8 mouse cellular contexts compared by ENCODE assay signal in genomic region chr7:45154096-45154992, GRCm38 (mm10). TPM values are rescaled to one million over a fixed set of nuclear protein-coding genes. Genes with fewer than 3 reads are reported as not detected.
DNase-seq lines count a peak whose midpoint lies in the region; ATAC-seq and TF ChIP-seq lines count a peak whose summit lies in the region.

Pih1d1 (plus strand) TSS chr7:45154303.
Aldh16a1 (minus strand) TSS chr7:45154584.

- peak; percentile 98 for DNase-seq in A20 (ENCODE audit: low read depth, low spot score)
- peak; percentile 97 to 98 for DNase-seq in heart, adult 9 months (ENCODE audit: low spot score in 2 of 2)
- DNase-seq in monocyte, adult 2 months (ENCODE audit: low read depth in 1 of 2, low spot score in 2 of 2): peak; percentile 94 to 97
- peak; percentile 95 to 97 for DNase-seq in spleen, postnatal 36 days (ENCODE audit: low spot score in 2 of 2)

- TF ChIP-seq CTCF in bone marrow macrophage, adult 2 months (IDR thresholded peaks at IDR 0.05; ENCODE audit: low read depth, low read length): no peak
- TF ChIP-seq CTCF in embryonic fibroblast, embryonic 13.5 days (IDR thresholded peaks at IDR 0.05; ENCODE audit: borderline replicate concordance, insufficient read depth, low read length): no peak

- 5% methylated on average over 69 of the region's 69 CpGs for WGBS in kidney, embryonic 14.5 days
- 3% methylated on average over 69 of the region's 69 CpGs for WGBS in limb, embryonic 15.5 days

- peak; percentile 63; the same call in 1 of the 2 replicates for TF ChIP-seq POLR2A in bone marrow macrophage, adult 2 months (IDR thresholded peaks at IDR 0.05; ENCODE audit: borderline replicate concordance, low read depth, low read length)
- peak; percentile 85 for TF ChIP-seq POLR2A in embryonic fibroblast, embryonic 13.5 days (IDR thresholded peaks at IDR 0.05; ENCODE audit: low read depth, low read length)

- peaks cover 15% of the 10 kb centered on the region for H3K4me1 ChIP-seq in bone marrow macrophage, adult 2 months (ENCODE audit: control insufficient read depth, insufficient read depth, low read length)
- no peaks in the 10 kb centered on the region for H3K4me1 ChIP-seq in embryonic fibroblast, embryonic 13.5 days (ENCODE audit: control insufficient read depth, insufficient read depth, low read length)
- peaks cover 26% of the 10 kb centered on the region for H3K4me1 ChIP-seq in kidney, embryonic 14.5 days (ENCODE audit: control insufficient read depth, insufficient read depth, low read length)
- peaks cover 14% of the 10 kb centered on the region; the same call in 1 of the 2 replicates for H3K4me1 ChIP-seq in limb, embryonic 15.5 days

- peak within 1 kb of the TSS; percentile 96 for H3K27ac ChIP-seq in bone marrow macrophage, adult 2 months (ENCODE audit: insufficient read depth, low read depth, low read length)
- H3K27ac ChIP-seq in embryonic fibroblast, embryonic 13.5 days (ENCODE audit: insufficient read depth, low read length): peak within 1 kb of the TSS; percentile 95
- H3K27ac ChIP-seq in kidney, embryonic 14.5 days (ENCODE audit: low read depth, low read length): peak within 1 kb of the TSS; percentile 96
- H3K27ac ChIP-seq in limb, embryonic 15.5 days: peak within 1 kb of the TSS; percentile 99

- peak within 1 kb of the TSS; percentile 78 for H3K9ac ChIP-seq in kidney, embryonic 14.5 days (ENCODE audit: low read depth, low read length)
- H3K9ac ChIP-seq in limb, embryonic 15.5 days: peak within 1 kb of the TSS; percentile 85

- H3K4me3 ChIP-seq in bone marrow macrophage, adult 2 months (ENCODE audit: insufficient read depth, low read length): peak within 1 kb of the TSS; percentile 87
- H3K4me3 ChIP-seq in embryonic fibroblast, embryonic 13.5 days (ENCODE audit: insufficient read depth, low read length): peak within 1 kb of the TSS; percentile 72
- peak within 1 kb of the TSS; percentile 63 for H3K4me3 ChIP-seq in kidney, embryonic 14.5 days (ENCODE audit: low read length)
- H3K4me3 ChIP-seq in limb, embryonic 15.5 days: peak within 1 kb of the TSS; percentile 78

- H3K9me3 ChIP-seq in kidney, embryonic 14.5 days (ENCODE audit: control insufficient read depth, low read length): no peaks in the 10 kb centered on the region
- no peaks in the 10 kb centered on the region for H3K9me3 ChIP-seq in limb, embryonic 15.5 days

- peaks cover 12% of the 10 kb centered on the region; the same call in 1 of the 2 replicates for H3K36me3 ChIP-seq in kidney, embryonic 14.5 days (ENCODE audit: control insufficient read depth, insufficient read depth, low read length)
- H3K36me3 ChIP-seq in limb, embryonic 15.5 days: peaks cover 22% of the 10 kb centered on the region

- peak within 1 kb of the TSS; percentile 75 for H3K4me2 ChIP-seq in kidney, embryonic 14.5 days (replicated peaks; ENCODE audit: low read depth, low read length)
- H3K4me2 ChIP-seq in limb, embryonic 15.5 days: peak within 1 kb of the TSS; percentile 58

- H3K27me3 ChIP-seq in kidney, embryonic 14.5 days (ENCODE audit: control insufficient read depth, insufficient read depth, low read length): no peaks in the 10 kb centered on the region
- no peaks in the 10 kb centered on the region for H3K27me3 ChIP-seq in limb, embryonic 15.5 days

- ATAC-seq in kidney, embryonic 14.5 days (ENCODE audit: low FRiP score, low TSS enrichment): peak; percentile 94
- ATAC-seq in limb, embryonic 15.5 days (ENCODE audit: insufficient number of reproducible peaks, low FRiP score, low TSS enrichment, low read depth): peak; percentile 95

RNA-seq across cellular contexts. Expression of gene Pih1d1, which starts in this region (rescaled TPM):
- polyA plus RNA-seq in bone marrow macrophage, adult 2 months (2012; ENCODE audit: insufficient read depth, insufficient read length, missing spikeins): 65.7 and 66.7 TPM in 2 replicates
- polyA plus RNA-seq in embryonic fibroblast, embryonic 13.5 days (2011; ENCODE audit: insufficient read length, low read depth, missing spikeins): 45.6 and 56.2 TPM in 2 replicates
- 101 and 110 TPM in 2 replicates for polyA plus RNA-seq in kidney, embryonic 14.5 days (2014; fragmentation: Nextera tagmentation; extraction: Ambion mirVana)
- polyA plus RNA-seq in limb, embryonic 15.5 days (2015; fragmentation: Nextera tagmentation; extraction: Ambion mirVana): 76.3 and 84.6 TPM in 2 replicates

RNA-seq across cellular contexts. Expression of gene Aldh16a1, which starts in this region (rescaled TPM):
- polyA plus RNA-seq in bone marrow macrophage, adult 2 months (2012; ENCODE audit: insufficient read depth, insufficient read length, missing spikeins): 89.0 and 111 TPM in 2 replicates
- 24.9 and 25.0 TPM in 2 replicates for polyA plus RNA-seq in embryonic fibroblast, embryonic 13.5 days (2011; ENCODE audit: insufficient read length, low read depth, missing spikeins)
- polyA plus RNA-seq in kidney, embryonic 14.5 days (2014; fragmentation: Nextera tagmentation; extraction: Ambion mirVana): 46.6 and 58.0 TPM in 2 replicates
- 44.1 and 49.1 TPM in 2 replicates for polyA plus RNA-seq in limb, embryonic 15.5 days (2015; fragmentation: Nextera tagmentation; extraction: Ambion mirVana)

Comparison
In these comparisons a context has a peak if more than half of its experiments do, and no peak if none do; other contexts are left out.
1. Peak in every context shown above with its lines: DNase-seq, ATAC-seq, H3K4me3 ChIP-seq and H3K27ac ChIP-seq.